Mouse (Mus musculus): ENCODE data around the gene Fam78b. TPM values are rescaled to one million over a fixed set of nuclear protein-coding genes. Genes with fewer than 3 reads are reported as not detected.

Gene Fam78b
- polyA plus RNA-seq, 1 experiment from 2014 or later: 1.5 TPM

DNA sequence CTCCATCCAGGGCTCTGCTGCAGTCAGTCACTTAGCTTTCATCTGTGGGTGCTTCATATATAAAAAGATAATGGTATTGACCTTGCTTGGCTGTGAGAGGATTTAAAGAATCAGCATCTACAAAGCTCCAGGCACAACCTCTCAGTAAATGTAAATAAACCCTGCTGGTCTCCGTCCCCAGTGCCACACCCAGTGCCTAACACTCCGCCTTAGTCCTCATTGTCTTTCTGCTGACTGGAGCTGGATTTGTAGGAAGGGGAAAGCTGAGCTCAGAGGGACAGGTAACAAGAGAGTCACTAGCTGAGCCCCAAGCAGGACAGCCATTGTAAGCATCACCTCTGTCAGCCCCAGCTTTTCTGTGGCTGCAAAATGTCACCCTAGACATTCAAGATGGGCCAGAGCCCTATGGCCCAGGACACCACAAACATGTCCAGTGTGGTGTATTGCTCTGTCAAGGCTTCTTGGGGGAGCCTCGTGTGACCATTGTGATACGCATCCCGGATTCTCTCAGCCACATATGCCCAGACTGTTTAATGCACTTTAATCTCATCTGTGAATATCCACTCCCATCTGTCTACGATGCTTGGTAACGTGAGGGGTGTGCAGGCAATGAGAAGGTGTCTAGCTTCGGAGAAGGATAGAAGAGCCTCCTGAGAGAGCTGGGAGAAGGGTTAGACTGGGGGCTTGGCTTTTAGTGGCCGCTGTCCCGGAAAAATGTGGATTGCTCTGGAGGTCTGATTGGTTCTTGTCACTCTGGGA lies 45.1 kb downstream of the Fam78b start:
- no peak overlapping the region for H3K9ac ChIP-seq
- WGBS: 53% methylated on average over 10 of the region's 10 CpGs
- H3K27me3 ChIP-seq (replicated peaks): no peaks in the 10 kb centered on the region
- no peak overlapping the region for H3K4me2 ChIP-seq (replicated peaks)
- H3K36me3 ChIP-seq: no peaks in the 10 kb centered on the region
- H3K27ac ChIP-seq: no peak overlapping the region
- H3K4me1 ChIP-seq (replicated peaks): no peaks in the 10 kb centered on the region
- ATAC-seq: no peak
- H3K4me3 ChIP-seq (replicated peaks): no peak overlapping the region
- H3K9me3 ChIP-seq: no peaks in the 10 kb centered on the region

DNA sequence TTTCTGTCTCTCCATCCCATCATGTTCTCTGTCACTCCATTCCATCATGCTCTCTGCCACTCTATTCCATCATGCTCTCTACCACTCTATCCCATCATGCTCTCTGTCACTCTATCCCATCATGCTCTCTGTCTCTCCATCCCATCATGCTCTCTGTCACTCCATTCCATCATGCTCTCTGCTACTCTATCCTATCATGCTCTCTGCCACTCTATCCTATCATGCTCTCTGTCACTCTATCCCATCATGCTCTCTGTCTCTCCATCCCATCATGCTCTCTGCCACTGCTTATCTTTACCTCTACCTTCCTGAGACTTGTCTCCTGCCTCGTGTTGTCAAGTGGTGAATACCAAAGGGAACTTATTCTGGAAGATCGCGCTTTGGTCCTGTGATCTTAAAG lies 49.6 kb downstream of the Fam78b start:
- no peak for ATAC-seq
- Histone ChIP-seq H3K4me1 (replicated peaks) (no peaks in the 10 kb centered on the region), H3K36me3 (no peaks in the 10 kb centered on the region), H3K27me3 (replicated peaks) (no peaks in the 10 kb centered on the region), H3K4me2 (replicated peaks) (no peak overlapping the region), H3K9ac (no peak overlapping the region), H3K9me3 (no peaks in the 10 kb centered on the region), H3K27ac (no peak overlapping the region), H3K4me3 (replicated peaks) (no peak overlapping the region)
- 86% methylated on average over 3 of the region's 3 CpGs for WGBS

DNA sequence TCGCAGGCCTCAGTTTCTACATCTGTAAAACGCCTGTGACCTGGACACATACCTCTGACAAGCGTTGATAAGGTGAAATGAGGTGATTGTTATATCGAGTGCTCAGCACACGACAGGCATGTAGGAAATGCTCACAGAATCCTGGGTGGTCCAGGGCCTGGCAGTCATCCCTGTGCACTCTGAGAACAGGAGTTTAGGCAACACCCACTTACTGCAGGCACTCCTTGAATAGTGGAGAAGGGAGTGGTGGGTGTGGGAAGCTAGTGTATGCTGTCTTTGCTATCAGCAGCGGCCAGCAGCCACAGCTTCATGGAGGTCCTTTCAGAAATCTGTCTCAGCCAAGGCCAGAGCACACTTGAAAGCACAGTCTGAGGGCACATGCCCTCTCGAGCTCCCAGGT lies 52.8 kb downstream of the Fam78b start:
- Histone ChIP-seq H3K4me2 (replicated peaks) (no peak overlapping the region), H3K4me1 (replicated peaks) (no peaks in the 10 kb centered on the region), H3K27me3 (replicated peaks) (no peaks in the 10 kb centered on the region), H3K4me3 (replicated peaks) (no peak overlapping the region), H3K9ac (no peak overlapping the region), H3K9me3 (no peaks in the 10 kb centered on the region), H3K36me3 (no peaks in the 10 kb centered on the region), H3K27ac (no peak overlapping the region)
- no peak for ATAC-seq
- 60% methylated on average over 7 of the region's 7 CpGs for WGBS

DNA sequence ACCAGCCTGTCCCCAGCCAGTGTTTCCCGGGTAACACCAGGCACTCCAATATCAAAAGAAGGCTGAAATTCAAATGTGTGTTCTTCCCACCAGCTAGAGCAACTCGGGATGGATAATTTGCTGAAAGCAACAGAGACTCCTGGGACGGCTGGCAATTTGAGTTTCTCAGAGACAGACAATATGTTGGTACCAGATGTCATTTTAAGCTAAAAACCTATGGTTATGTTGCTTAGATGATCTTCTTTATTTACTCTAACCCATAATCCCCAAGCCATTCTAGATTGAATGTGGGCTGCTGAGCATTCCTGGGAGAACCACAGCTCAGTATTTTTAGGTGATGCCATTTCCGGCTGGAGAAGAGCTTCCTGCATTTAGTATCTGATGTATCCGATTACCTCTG lies 56.3 kb downstream of the Fam78b start:
- no peak overlapping the region for H3K9ac ChIP-seq
- no peaks in the 10 kb centered on the region for H3K4me1 ChIP-seq (replicated peaks)
- no peak overlapping the region for H3K27ac ChIP-seq
- H3K9me3 ChIP-seq: no peaks in the 10 kb centered on the region
- H3K36me3 ChIP-seq: no peaks in the 10 kb centered on the region
- no peak overlapping the region for H3K4me2 ChIP-seq (replicated peaks)
- H3K4me3 ChIP-seq (replicated peaks): no peak overlapping the region
- ATAC-seq: no peak
- WGBS: 74% methylated on average over 5 of the region's 5 CpGs
- no peaks in the 10 kb centered on the region for H3K27me3 ChIP-seq (replicated peaks)

DNA sequence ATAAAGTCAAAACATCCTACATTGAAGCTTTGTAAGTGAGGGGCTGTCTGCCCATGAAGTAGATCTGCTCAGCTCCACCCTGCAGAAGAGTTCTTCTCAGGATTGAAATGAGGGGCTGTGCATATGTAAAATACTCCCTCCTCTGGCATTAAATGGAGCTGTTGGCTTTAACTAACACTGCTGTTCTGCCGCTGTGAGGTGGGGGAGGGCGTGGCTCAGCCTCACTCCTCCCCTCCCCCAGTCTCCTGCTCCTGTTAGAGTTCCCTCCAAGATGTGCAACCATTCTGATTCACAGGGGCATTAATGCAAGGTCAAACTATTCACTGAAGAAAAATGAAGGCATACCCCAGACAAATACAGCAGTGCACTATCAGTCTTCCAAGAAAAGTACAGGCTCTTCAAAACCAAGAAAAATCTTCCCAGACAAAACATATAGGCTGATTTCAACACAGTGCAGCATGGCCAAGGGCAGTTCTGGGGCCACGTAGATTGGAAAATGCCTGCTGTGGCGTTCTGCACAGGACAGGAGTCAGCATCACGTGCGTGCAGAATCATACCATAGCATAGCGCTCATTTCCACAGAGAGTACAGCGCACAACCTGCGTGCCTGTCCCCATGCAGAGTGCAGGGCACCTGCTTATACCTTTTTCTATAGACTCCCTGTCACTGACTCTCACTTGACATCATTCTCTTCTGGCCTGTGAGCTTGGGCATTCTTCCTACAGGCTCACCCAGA lies 58.5 kb downstream of the Fam78b start:
- Histone ChIP-seq H3K4me3 (replicated peaks) (no peak overlapping the region), H3K9ac (no peak overlapping the region), H3K4me2 (replicated peaks) (no peak overlapping the region), H3K36me3 (no peaks in the 10 kb centered on the region), H3K9me3 (no peaks in the 10 kb centered on the region), H3K27me3 (replicated peaks) (no peaks in the 10 kb centered on the region), H3K4me1 (replicated peaks) (no peaks in the 10 kb centered on the region), H3K27ac (no peak overlapping the region)
- no peak for ATAC-seq
- 62% methylated on average over 9 of the region's 9 CpGs for WGBS

DNA sequence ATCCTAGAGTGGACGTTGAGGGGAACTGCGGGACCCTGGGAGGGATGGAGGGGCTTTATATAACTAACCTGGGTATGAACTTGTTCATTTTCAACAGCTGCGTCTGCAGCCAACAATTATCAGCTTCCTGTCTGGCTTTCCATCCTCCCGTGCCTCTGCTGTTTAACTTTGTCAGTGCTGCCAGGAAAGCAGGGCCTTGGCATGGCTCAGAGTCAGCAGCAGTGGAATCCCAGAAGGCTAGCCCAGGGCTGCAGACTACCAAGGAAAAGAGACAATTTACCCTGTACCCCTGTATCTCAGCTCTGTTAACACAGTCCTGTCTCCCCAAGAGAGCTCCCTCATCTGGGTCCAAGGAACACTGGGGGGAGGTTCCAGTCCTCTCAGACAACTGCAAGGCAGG lies 62.8 kb downstream of the Fam78b start:
- H3K4me2 ChIP-seq (replicated peaks): no peak overlapping the region
- no peaks in the 10 kb centered on the region for H3K36me3 ChIP-seq
- WGBS: 46% methylated on average over 4 of the region's 4 CpGs
- no peak overlapping the region for H3K9ac ChIP-seq
- no peaks in the 10 kb centered on the region for H3K27me3 ChIP-seq (replicated peaks)
- H3K27ac ChIP-seq: no peak overlapping the region
- no peaks in the 10 kb centered on the region for H3K4me1 ChIP-seq (replicated peaks)
- no peak overlapping the region for H3K4me3 ChIP-seq (replicated peaks)
- no peak for ATAC-seq
- no peaks in the 10 kb centered on the region for H3K9me3 ChIP-seq

DNA sequence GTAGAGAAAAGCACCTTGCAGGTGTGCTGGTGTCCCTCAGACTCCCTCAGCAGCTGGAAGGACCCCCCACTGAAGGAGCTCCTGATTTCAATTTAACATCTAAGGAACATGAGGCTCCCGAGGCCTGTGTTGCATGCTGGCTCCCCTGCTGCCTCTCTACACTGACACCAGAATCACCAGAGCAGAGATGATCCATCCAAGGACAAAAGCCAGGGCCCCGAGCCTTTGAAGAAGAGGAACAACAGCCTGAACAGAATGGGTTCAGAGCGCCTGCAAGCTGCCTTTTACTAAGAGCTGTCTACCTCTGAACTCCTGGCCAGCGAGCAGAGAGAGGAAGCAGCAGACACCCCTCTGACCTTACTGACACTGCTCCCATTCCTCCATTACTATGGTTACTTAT lies 64.3 kb downstream of the Fam78b start:
- H3K27ac ChIP-seq: no peak overlapping the region
- H3K4me1 ChIP-seq (replicated peaks): no peaks in the 10 kb centered on the region
- no peak for ATAC-seq
- H3K27me3 ChIP-seq (replicated peaks): no peaks in the 10 kb centered on the region
- 39% methylated on average over 4 of the region's 4 CpGs for WGBS
- H3K4me3 ChIP-seq (replicated peaks): no peak overlapping the region
- H3K4me2 ChIP-seq (replicated peaks): no peak overlapping the region
- no peaks in the 10 kb centered on the region for H3K9me3 ChIP-seq
- no peaks in the 10 kb centered on the region for H3K36me3 ChIP-seq
- no peak overlapping the region for H3K9ac ChIP-seq

DNA sequence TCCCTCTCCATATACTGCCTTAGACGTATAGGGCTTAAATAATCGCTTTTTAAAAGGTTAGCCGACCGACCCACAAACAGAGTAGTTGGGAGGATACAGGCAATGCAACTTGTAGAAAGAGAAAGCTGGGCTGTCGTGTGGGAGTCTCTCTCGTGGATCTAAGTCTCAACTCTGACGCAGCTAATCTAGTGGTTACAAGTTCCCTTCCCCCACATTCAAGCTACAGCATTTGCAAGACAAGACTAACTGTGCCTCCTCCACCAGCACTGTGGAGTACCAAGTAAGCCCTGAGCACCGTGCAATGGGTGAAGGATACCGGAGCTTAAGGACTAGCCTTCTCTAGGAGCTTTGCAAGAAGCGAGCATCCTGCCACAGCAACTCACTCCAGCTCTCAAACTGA lies 64.8 kb downstream of the Fam78b start:
- Histone ChIP-seq H3K4me2 (replicated peaks) (no peak overlapping the region), H3K27me3 (replicated peaks) (no peaks in the 10 kb centered on the region), H3K9me3 (no peaks in the 10 kb centered on the region), H3K27ac (no peak overlapping the region), H3K36me3 (no peaks in the 10 kb centered on the region), H3K4me1 (replicated peaks) (no peaks in the 10 kb centered on the region), H3K4me3 (replicated peaks) (no peak overlapping the region), H3K9ac (no peak overlapping the region)
- 71% methylated on average over 10 of the region's 10 CpGs for WGBS
- ATAC-seq: no peak

DNA sequence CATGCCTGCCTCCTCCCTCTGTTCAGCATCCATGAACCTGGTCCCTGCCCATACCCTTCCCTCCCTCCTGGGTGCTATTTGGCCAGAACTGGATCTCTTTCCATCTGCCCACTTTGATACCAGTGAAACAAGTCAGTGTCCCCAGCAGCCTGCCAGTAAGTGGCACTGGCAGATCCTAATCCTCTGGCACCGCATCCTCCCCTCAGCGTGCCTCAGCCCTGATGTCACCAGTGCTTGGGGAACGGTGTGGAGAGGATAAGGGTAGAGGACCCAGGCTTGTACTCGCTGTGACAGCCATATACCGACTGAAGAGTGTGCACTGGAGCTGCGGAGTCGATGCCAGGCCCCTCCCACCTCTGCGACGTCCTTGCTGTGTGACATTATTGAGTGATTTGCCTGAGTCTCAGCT lies 65.7 kb downstream of the Fam78b start:
- H3K27me3 ChIP-seq (replicated peaks): no peaks in the 10 kb centered on the region
- no peaks in the 10 kb centered on the region for H3K36me3 ChIP-seq
- no peak overlapping the region for H3K4me3 ChIP-seq (replicated peaks)
- no peak overlapping the region for H3K4me2 ChIP-seq (replicated peaks)
- no peak overlapping the region for H3K9ac ChIP-seq
- ATAC-seq: no peak
- H3K4me1 ChIP-seq (replicated peaks): no peaks in the 10 kb centered on the region
- WGBS: 72% methylated on average over 9 of the region's 9 CpGs
- no peak overlapping the region for H3K27ac ChIP-seq
- no peaks in the 10 kb centered on the region for H3K9me3 ChIP-seq

DNA sequence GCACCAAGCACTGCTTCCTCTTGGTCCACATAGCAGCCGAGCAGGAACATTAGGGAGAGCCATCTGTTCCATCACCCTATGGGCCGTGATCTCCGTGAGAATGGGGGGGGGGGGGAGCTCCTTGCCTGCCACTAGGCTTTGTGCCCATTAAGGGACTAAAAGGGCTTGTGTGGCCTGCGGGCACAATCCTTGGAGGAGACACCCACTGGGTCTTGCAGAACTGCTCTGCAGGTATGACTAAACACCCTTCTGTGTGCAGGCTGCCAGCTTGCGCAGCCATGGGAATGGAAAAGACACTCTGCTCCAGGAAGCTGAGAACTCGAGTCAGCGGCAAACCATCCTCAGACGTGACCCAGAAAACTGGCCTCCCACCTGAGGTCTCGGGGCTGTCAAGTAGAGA lies 68.5 kb downstream of the Fam78b start:
- H3K9ac ChIP-seq: no peak overlapping the region
- no peaks in the 10 kb centered on the region for H3K27me3 ChIP-seq (replicated peaks)
- no peak overlapping the region for H3K4me2 ChIP-seq (replicated peaks)
- no peaks in the 10 kb centered on the region for H3K4me1 ChIP-seq (replicated peaks)
- H3K4me3 ChIP-seq (replicated peaks): no peak overlapping the region
- no peaks in the 10 kb centered on the region for H3K9me3 ChIP-seq
- 63% methylated on average over 9 of the region's 9 CpGs for WGBS
- no peak overlapping the region for H3K27ac ChIP-seq
- no peak for ATAC-seq
- H3K36me3 ChIP-seq: no peaks in the 10 kb centered on the region

DNA sequence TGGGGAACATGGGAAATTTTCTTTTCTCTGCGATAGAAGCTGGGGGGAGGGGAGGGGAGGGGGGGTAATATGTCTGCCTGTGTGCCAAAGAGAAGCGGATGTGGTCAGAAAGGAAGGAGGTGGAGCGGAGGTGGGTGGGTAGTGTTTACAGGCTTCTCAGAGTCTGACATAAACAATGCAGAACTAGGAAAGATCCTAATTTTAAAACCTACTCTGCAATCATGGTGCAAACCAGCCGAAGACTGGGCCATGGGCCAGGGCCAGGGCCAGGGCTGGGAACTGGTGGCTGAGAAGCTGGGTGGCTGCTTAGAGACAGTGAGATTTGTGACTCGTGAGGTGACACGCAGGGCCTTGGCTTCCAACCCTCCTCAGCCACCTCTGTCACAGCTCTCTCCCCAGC lies 69.1 kb downstream of the Fam78b start:
- no peak for ATAC-seq
- Histone ChIP-seq H3K9ac (no peak overlapping the region), H3K4me1 (replicated peaks) (no peaks in the 10 kb centered on the region), H3K4me2 (replicated peaks) (no peak overlapping the region), H3K4me3 (replicated peaks) (no peak overlapping the region), H3K27me3 (replicated peaks) (no peaks in the 10 kb centered on the region), H3K36me3 (no peaks in the 10 kb centered on the region), H3K27ac (no peak overlapping the region), H3K9me3 (no peaks in the 10 kb centered on the region)
- WGBS: 42% methylated on average over 6 of the region's 6 CpGs

DNA sequence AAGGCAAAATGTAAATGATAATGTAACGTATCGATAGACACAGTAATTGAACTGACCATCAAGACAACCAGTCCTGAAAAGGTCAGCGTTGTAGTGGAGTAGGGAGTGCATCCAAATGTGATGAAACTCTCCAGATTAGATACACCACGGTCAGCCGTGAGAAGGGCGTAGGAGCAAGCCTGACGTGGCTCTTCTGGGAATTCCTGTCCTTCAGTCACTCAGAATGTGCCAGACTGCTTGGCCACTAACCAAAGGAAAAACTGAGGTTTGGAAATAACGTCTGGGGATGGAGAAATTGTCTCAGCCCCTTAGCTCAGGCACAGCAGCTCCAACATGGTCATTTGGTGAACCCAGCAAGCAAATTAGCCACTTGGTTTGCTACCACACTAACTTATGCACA lies 74.5 kb downstream of the Fam78b start:
- 79% methylated on average over 8 of the region's 8 CpGs for WGBS
- no peaks in the 10 kb centered on the region for H3K9me3 ChIP-seq
- no peaks in the 10 kb centered on the region for H3K4me1 ChIP-seq (replicated peaks)
- no peaks in the 10 kb centered on the region for H3K36me3 ChIP-seq
- no peak overlapping the region for H3K9ac ChIP-seq
- no peaks in the 10 kb centered on the region for H3K27me3 ChIP-seq (replicated peaks)
- H3K27ac ChIP-seq: no peak overlapping the region
- ATAC-seq: no peak
- H3K4me2 ChIP-seq (replicated peaks): no peak overlapping the region
- H3K4me3 ChIP-seq (replicated peaks): no peak overlapping the region

DNA sequence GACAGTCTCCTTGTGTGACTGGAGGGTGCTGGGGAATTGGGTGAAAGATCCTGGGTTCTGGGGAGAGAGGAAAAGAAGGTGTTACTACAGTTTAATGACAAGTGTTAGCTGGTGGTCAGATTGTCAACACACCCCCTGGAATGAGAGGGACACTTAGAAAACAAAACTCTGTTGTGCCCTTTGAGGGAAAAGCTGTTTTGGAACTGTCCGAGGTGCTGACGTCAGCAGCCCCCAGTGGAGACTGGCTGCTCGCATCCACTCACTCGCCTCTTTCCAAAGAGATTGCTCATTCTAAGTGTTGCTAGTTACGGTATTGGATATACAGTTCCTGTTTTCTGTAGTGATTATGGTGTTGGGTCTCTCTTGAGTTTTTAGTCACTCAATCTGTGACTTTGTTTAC lies 78.3 kb downstream of the Fam78b start:
- Histone ChIP-seq H3K27me3 (replicated peaks) (no peaks in the 10 kb centered on the region), H3K36me3 (no peaks in the 10 kb centered on the region), H3K4me1 (replicated peaks) (no peaks in the 10 kb centered on the region), H3K4me2 (replicated peaks) (no peak overlapping the region), H3K27ac (no peak overlapping the region), H3K4me3 (replicated peaks) (no peak overlapping the region), H3K9ac (no peak overlapping the region), H3K9me3 (no peaks in the 10 kb centered on the region)
- ATAC-seq: no peak
- WGBS: 25% methylated on average over 5 of the region's 5 CpGs

Measured in intestine, embryonic 15.5 days (tissue).